Mouse (Mus musculus) embryonic fibroblast, embryonic 13.5 days (primary cell): ENCODE data around the gene Cd180. TPM values are rescaled to one million over a fixed set of nuclear protein-coding genes. Genes with fewer than 3 reads are reported as not detected.
"Not testable (repeated sequence)": the region's sequence is repeated elsewhere in the genome, so short reads cannot be mapped to it uniquely, and the experiment has no call there.

Experiments used
- H3K27ac ChIP-seq: 2 replicates; pipeline ENCODE4 v1.5.1; 2012; ENCODE audit warnings: low read length, control low read depth, inconsistent platforms; ENCODE audit not compliant: insufficient read depth
- H3K4me1 ChIP-seq: 2 replicates; pipeline ENCODE4 v1.6.1; 2011; ENCODE audit warnings: low read length; ENCODE audit not compliant: control insufficient read depth, insufficient read depth
- H3K4me3 ChIP-seq: 2 replicates; pipeline ENCODE4 v1.5.1; 2011; ENCODE audit warnings: mild to moderate bottlenecking, control low read depth, low read length; ENCODE audit not compliant: insufficient read depth
- CTCF ChIP-seq: IDR thresholded peaks from 2 replicates; pipeline ENCODE4 v1.5.1; 2011; ENCODE audit warnings: mild to moderate bottlenecking, control low read depth, low read length, moderate library complexity, borderline replicate concordance; ENCODE audit not compliant: insufficient read depth
- POLR2A ChIP-seq: IDR thresholded peaks from 2 replicates; pipeline ENCODE4 v1.6.1; 2011; ENCODE audit warnings: low read depth, mild to moderate bottlenecking, control low read depth, low read length, moderate library complexity
- polyA plus RNA-seq: library from polyadenylated mRNA; stranded (reverse); fragments of >200 nt; gene quantifications from 2 replicates; pipeline ENCODE4 v1.2.4, GENCODE M21; 2011; ENCODE audit warnings: low read depth; ENCODE audit not compliant: missing spikeins, insufficient read length

Gene Cd180
- polyA plus RNA-seq, 1 experiment: 0.91 TPM

DNA sequence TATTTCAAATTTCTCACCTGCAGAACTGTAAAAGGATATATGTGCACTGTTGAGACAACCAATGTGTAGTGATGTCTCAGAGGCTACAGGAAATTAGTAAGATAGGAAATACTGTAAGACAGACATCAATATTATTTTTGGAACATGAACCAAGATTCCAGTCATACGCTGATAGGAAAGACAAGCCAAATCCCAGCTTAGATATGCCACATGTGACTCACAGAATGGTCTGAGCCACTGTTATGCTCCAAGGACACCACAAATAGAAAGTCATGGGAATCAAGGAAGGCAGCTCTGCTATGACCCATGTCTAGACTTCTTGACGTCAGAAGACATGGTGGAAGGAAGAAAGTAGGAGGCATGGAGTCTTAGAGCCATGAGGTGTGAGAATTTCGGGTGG, 19.3 kb upstream of the Cd180 start:
- peak overlapping the region; percentile 62; the same call in 1 of the 2 replicates for H3K27ac ChIP-seq
- H3K4me3 ChIP-seq: no peak overlapping the region
- peaks cover 7% of the 10 kb centered on the region; the same call in 1 of the 2 replicates for H3K4me1 ChIP-seq
- no peak for TF ChIP-seq CTCF
- no peak for TF ChIP-seq POLR2A

DNA sequence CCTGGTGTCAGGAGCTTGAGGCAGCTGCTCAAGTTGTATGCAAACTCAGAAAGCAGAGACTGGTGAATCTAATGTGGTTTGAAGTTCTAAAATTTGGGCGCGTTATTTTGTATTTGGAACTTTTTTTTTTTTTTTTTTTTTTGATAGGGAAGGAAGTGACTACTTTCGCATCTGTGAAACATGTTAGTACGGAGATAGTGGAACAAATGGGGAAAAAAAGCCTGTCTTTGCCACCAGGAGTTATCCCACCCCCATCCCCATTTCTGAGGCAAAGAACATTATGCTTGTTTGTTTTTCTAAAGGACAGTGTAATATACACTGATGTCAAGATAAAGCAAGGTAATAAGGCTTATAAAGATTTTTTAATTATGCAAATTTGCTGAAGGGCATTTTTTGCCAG, 15.8 kb upstream of the Cd180 start:
- H3K4me3 ChIP-seq: not testable (repeated sequence)

DNA sequence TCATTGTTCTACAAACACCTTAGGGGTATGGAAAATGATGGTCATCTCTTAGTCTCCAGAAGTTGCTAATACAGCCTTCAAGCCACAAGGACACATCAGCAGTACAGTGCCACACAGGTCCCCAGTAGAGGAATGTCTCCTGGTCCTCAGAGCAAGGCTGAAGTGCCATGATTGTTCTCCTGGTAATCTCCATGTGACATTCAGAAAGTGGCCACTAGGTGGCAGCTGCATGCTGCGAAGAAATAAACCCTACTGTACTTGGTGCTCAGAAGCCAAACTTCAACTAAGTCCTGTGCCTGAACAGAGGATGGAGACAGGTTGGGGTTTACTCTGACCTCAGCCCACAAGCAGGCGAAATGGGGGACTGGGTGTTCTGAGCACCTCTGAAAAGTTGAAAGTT, 14.9 kb upstream of the Cd180 start:
- no peak overlapping the region for H3K27ac ChIP-seq
- H3K4me3 ChIP-seq: no peak overlapping the region
- 0 out of 2 replicates have a peak, but pooled peaks cover 4% of the 10 kb centered on the region for H3K4me1 ChIP-seq
- TF ChIP-seq CTCF: peak; percentile 34; the same call in 1 of the 2 replicates
- TF ChIP-seq POLR2A: no peak

More for the DNA sequence above, 15.8 kb upstream of the Cd180 start:
- H3K4me1 ChIP-seq, H3K27ac ChIP-seq: not testable (repeated sequence)

DNA sequence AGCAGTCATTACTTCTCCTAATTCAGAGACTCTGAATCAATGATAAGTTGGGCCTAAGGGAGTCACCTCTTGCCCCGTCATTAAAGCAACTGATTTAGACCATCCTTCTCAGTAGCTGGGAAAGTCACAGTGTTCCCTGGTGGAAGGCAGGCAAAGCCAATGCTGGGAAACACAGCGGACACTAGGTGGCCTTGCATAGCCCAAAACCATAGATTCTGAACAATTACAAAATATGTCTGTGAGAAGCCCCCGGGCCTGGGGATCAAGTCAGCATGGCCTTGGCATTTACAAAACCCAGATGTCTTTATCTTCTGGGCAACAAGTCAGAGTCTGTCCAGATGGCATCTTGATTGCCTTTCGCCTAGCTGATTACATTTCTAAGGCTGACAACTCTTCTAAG, 8.5 kb upstream of the Cd180 start:
- Histone ChIP-seq H3K4me3 (no peak overlapping the region), H3K27ac (no peak overlapping the region), H3K4me1 (no peaks in the 10 kb centered on the region)
- TF ChIP-seq CTCF: no peak
- TF ChIP-seq POLR2A: no peak

DNA sequence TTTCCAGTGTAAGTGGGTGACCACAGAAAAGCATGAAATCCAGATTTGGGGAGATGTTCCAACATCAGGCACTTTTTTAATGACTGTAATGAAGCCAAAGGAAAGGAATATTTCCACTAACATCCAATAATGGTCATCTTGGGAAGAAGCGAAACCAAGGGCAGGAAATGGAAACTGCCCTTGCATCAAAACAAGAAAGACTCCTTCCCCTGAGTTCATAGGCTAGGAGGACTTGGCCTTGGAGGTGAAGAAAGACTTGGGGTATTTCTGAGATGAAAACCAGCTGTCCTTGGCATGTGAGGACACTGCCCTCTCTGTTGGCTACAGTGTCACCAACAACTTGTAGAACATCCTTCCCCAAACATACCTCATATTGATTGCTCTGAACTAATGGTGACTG, 5.2 kb upstream of the Cd180 start:
- Histone ChIP-seq H3K27ac (no peak overlapping the region), H3K4me1 (no peaks in the 10 kb centered on the region), H3K4me3 (no peak overlapping the region)
- TF ChIP-seq POLR2A: no peak

DNA sequence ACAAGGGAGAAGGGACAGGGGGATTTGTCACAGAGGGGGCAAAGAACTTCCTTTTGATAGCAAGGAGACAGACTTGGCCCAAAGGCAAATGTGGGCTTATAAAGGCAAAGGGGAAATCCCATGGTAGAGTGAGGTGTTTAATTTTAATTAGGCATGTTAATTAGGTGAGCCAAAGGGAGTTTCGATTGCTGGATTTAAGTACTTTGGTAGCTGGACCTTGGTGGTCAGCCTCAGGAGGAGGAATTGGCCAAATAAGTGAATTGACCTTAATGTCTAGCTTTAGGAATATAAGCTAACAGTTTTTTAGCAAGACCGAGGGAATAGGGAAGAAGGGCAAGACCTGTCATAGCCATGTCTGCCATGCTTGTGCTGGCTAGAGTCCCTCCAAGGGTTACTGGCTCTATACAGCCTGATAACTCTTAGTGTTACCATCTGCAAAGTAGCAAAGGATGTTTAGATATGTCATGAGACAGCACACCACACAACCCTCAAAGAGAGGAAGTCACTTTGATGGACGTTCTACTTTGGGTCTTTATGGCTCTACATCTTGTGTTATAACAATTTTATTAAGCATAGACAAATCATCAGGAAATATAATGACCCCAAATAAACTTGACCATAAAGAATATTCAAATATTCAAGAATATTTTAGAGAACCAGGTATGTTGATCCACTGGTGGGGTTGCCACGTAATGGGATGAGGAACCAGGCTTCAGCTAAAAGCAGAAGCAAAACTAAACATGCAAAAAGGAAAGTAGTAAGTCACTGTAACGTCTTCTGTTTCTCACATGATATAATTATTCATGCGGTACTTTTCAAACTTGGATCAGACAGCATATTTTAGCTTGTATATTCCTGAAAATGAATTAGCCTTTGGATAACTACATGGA, 3.9 kb upstream of the Cd180 start:
- no peak for TF ChIP-seq CTCF
- Histone ChIP-seq H3K27ac (no peak overlapping the region), H3K4me3 (no peak overlapping the region), H3K4me1 (no peaks in the 10 kb centered on the region)

DNA sequence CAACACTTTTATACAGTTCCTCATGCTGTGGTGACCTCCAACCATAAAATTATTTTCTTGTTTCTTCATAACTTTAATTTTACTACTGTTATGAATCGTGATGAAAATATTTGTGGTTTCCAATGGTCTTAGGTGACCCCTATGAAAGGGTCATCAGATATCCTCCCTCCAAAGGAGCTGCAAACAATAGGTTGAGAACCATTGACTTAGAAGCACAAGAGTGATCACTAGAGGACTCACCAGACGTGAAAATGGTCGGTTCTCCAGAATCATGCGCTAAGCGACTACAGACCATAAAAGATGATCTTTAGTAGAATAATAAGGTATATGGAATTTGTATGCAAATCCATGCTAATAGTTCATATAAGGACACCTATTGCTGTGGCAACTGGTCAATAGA, 3.2 kb upstream of the Cd180 start:
- no peaks in the 10 kb centered on the region for H3K4me1 ChIP-seq
- no peak for TF ChIP-seq CTCF
- no peak for TF ChIP-seq POLR2A
- no peak overlapping the region for H3K27ac ChIP-seq
- no peak overlapping the region for H3K4me3 ChIP-seq

DNA sequence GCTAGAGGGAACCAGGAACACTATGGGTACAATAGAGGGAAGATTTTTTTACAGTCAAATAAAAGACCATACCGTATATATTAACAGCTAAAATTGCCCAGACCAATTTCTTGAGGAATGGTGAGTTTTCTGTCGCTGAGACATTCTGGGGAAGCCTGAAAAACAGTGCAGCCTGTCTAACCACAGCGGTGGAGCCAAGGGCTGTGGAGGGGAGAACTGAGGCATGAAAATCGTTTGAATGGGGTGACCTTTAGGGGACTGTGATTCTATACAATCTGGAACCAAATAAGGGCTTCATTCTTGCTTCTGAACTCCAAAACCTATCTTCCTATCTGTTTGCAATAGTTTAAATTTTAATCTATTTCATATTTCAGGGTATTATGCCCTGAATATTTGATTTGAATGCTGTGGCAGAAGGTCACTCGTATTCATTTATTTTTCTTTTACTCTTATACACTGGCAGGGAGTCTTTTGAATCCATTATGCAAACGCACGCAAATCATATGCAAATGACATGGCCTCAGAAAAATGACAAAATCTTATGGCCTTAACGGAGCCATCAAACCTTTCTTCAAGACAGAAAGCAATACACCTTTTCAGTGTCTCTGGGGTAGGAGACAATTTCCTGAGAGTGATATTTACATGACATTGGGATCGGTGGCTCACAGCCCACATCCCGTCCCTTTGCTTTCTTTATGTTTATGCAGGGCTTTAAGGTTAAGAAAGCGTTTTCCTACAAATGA, 1.8 kb upstream of the Cd180 start:
- H3K27ac ChIP-seq: no peak overlapping the region
- no peaks in the 10 kb centered on the region for H3K4me1 ChIP-seq
- no peak for TF ChIP-seq POLR2A
- no peak overlapping the region for H3K4me3 ChIP-seq

DNA sequence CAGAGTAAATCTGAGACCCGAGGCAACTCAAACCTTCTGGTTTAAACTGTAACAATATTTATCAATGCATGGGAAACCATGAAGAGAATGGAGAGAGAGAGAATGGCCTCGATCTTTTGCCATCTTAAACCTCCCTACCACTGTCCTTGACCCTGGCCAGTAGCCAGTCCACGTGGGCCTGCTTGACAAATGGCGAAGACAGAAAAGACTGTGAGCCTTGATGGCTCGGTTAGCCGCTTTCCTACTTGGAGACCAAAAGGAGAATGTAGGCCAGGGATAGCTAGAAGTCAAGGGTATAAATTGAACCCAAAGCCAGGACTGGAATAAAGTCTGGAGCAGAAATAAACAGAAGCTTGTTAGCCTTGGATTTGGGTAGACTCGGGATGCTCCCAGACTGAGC, 796 bp downstream of the Cd180 start:
- Histone ChIP-seq H3K4me1 (no peaks in the 10 kb centered on the region), H3K27ac (no peak overlapping the region), H3K4me3 (no peak overlapping the region)
- TF ChIP-seq CTCF: no peak
- no peak for TF ChIP-seq POLR2A

DNA sequence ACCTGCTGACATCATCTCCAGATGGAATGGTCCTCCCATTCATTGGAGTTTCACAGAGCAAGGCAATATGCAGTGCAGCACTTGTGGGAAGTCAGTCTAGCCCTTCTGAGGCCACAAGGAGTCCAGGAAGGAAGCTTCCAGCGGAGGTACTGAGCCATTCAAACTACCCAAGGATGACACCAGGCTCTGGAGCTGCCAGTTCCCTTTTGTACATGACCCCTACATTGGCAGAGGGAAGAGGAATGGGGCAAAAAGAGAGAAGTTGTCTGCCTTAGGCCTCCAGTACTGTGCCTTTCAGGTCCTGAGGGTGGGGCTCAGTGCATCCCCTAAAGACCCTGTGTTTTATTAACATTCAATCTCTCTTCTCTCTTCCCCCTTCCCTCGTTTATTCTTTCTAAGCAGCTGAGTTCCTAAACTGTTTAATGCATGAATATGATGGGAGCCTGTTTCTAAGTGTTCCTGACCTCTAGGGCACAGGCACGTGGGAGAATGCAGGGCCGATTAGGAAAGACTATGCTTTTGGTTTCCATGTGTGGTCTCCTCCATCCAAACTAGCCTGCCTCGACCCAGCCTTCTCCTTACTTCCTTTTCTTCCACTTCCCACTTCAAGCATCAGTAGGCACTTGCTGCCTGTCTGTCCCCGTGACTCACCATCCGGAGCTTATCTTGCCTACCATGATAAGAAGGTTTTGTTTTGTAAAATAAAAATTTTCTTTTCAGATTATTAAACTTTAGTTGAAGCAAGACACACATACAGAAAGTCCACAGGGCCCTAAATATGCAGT, 2.0 kb downstream of the Cd180 start:
- TF ChIP-seq POLR2A (no peak), CTCF (no peak)
- no peak overlapping the region for H3K27ac ChIP-seq
- no peak overlapping the region for H3K4me3 ChIP-seq
- no peaks in the 10 kb centered on the region for H3K4me1 ChIP-seq
